Mouse (Mus musculus): ENCODE measurements at regions not wholly inside any gene's neighbourhood (a gene's known extent, or its start where the extent isn't known, plus 50 kb on each side); places are given as distances from the start of the nearest gene placed in this dataset.

GRCm38 (mm10) chr15:25269345-25269996 is 144.1 kb downstream of the Basp1 start:
- H3K9me3 ChIP-seq (replicated peaks; ENCODE audit: control insufficient read depth, low read length) = no peaks in the 10 kb centered on the region
- peak; percentile 54; the same call in 1 of the 2 replicates for ATAC-seq (ENCODE audit: low read depth)
- peaks cover 3% of the 10 kb centered on the region; the same call in 1 of the 2 replicates for H3K4me1 ChIP-seq (ENCODE audit: control insufficient read depth, low read depth, low read length)
- no peaks in the 10 kb centered on the region for H3K27me3 ChIP-seq (ENCODE audit: control insufficient read depth, insufficient read depth, low read depth, low read length)
- 0 out of 2 replicates have a peak overlapping the region, but pooled peaks have one; percentile 1 for H3K4me2 ChIP-seq (ENCODE audit: low read depth, low read length)
- WGBS (ENCODE audit: insufficient replicate concordance) = 11% methylated on average over 11 of the region's 12 CpGs
- peak overlapping the region; percentile 45; the same call in 1 of the 2 replicates for H3K27ac ChIP-seq (ENCODE audit: low read length)
- no peak overlapping the region for H3K9ac ChIP-seq (ENCODE audit: low read depth, low read length)
- H3K4me3 ChIP-seq (ENCODE audit: low read depth, low read length) = no peak overlapping the region
- H3K36me3 ChIP-seq (ENCODE audit: control insufficient read depth, insufficient read depth) = no peaks in the 10 kb centered on the region

GRCm38 (mm10) chr15:25268436-25268835 is 145.1 kb downstream of the Basp1 start:
- Histone ChIP-seq H3K4me2 (ENCODE audit: low read depth, low read length) (no peak overlapping the region), H3K4me1 (ENCODE audit: control insufficient read depth, low read depth, low read length) (peaks cover 3% of the 10 kb centered on the region; the same call in 1 of the 2 replicates), H3K9ac (ENCODE audit: low read depth, low read length) (no peak overlapping the region), H3K36me3 (ENCODE audit: control insufficient read depth, insufficient read depth) (no peaks in the 10 kb centered on the region), H3K27me3 (ENCODE audit: control insufficient read depth, insufficient read depth, low read depth, low read length) (no peaks in the 10 kb centered on the region), H3K9me3 (replicated peaks; ENCODE audit: control insufficient read depth, low read length) (no peaks in the 10 kb centered on the region), H3K27ac (ENCODE audit: low read length) (no peak overlapping the region), H3K4me3 (ENCODE audit: low read depth, low read length) (no peak overlapping the region)
- WGBS (ENCODE audit: insufficient replicate concordance) = 53% methylated on average over 2 of the region's 2 CpGs
- ATAC-seq (ENCODE audit: low read depth) = no peak

GRCm38 (mm10) chr15:25267509-25267908 is 146.1 kb downstream of the Basp1 start:
- no peak for ATAC-seq (ENCODE audit: low read depth)
- WGBS (ENCODE audit: insufficient replicate concordance) = 69% methylated on average over 3 of the region's 3 CpGs
- no peak overlapping the region for H3K27ac ChIP-seq (ENCODE audit: low read length)

GRCm38 (mm10) chr15:25252648-25253567 is 160.7 kb downstream of the Basp1 start:
- H3K4me1 ChIP-seq (ENCODE audit: control insufficient read depth, low read depth, low read length) = no peaks in the 10 kb centered on the region
- no peaks in the 10 kb centered on the region for H3K9me3 ChIP-seq (replicated peaks; ENCODE audit: control insufficient read depth, low read length)
- no peak for ATAC-seq (ENCODE audit: low read depth)
- no peaks in the 10 kb centered on the region for H3K27me3 ChIP-seq (ENCODE audit: control insufficient read depth, insufficient read depth, low read depth, low read length)
- no peak overlapping the region for H3K9ac ChIP-seq (ENCODE audit: low read depth, low read length)
- no peaks in the 10 kb centered on the region for H3K36me3 ChIP-seq (ENCODE audit: control insufficient read depth, insufficient read depth)
- H3K4me3 ChIP-seq (ENCODE audit: low read depth, low read length) = no peak overlapping the region
- no peak overlapping the region for H3K4me2 ChIP-seq (ENCODE audit: low read depth, low read length)
- 65% methylated on average over 13 of the region's 13 CpGs for WGBS (ENCODE audit: insufficient replicate concordance)
- H3K27ac ChIP-seq (ENCODE audit: low read length) = no peak overlapping the region

More at GRCm38 (mm10) chr15:25267509-25267908, 146.1 kb downstream of the Basp1 start:
- Histone ChIP-seq H3K9ac (ENCODE audit: low read depth, low read length) (no peak overlapping the region), H3K9me3 (replicated peaks; ENCODE audit: control insufficient read depth, low read length) (no peaks in the 10 kb centered on the region), H3K27me3 (ENCODE audit: control insufficient read depth, insufficient read depth, low read depth, low read length) (no peaks in the 10 kb centered on the region), H3K4me3 (ENCODE audit: low read depth, low read length) (no peak overlapping the region), H3K4me2 (ENCODE audit: low read depth, low read length) (no peak overlapping the region), H3K4me1 (ENCODE audit: control insufficient read depth, low read depth, low read length) (peaks cover 3% of the 10 kb centered on the region; the same call in 1 of the 2 replicates), H3K36me3 (ENCODE audit: control insufficient read depth, insufficient read depth) (no peaks in the 10 kb centered on the region)

- no peaks in the 10 kb centered on the region for H3K27me3 ChIP-seq (ENCODE audit: control insufficient read depth, insufficient read depth, low read depth, low read length)
- no peak overlapping the region for H3K27ac ChIP-seq (ENCODE audit: low read length)
- no peak overlapping the region for H3K4me3 ChIP-seq (ENCODE audit: low read depth, low read length)
- H3K36me3 ChIP-seq (ENCODE audit: control insufficient read depth, insufficient read depth) = no peaks in the 10 kb centered on the region
- no peak for ATAC-seq (ENCODE audit: low read depth)
- H3K9me3 ChIP-seq (replicated peaks; ENCODE audit: control insufficient read depth, low read length) = no peaks in the 10 kb centered on the region
- H3K4me2 ChIP-seq (ENCODE audit: low read depth, low read length) = no peak overlapping the region
- H3K4me1 ChIP-seq (ENCODE audit: control insufficient read depth, low read depth, low read length) = no peaks in the 10 kb centered on the region
- no peak overlapping the region for H3K9ac ChIP-seq (ENCODE audit: low read depth, low read length)
- 75% methylated on average over 8 of the region's 8 CpGs for WGBS (ENCODE audit: insufficient replicate concordance)
Measured at GRCm38 (mm10) chr15:25245631-25246030, 167.9 kb downstream of the Basp1 start.

GRCm38 (mm10) chr15:25237665-25238664 is 175.6 kb downstream of the Basp1 start:
- no peak overlapping the region for H3K9ac ChIP-seq (ENCODE audit: low read depth, low read length)
- WGBS (ENCODE audit: insufficient replicate concordance) = 62% methylated on average over 18 of the region's 18 CpGs

GRCm38 (mm10) chr15:25236191-25236723 is 177.3 kb downstream of the Basp1 start:
- Histone ChIP-seq H3K36me3 (ENCODE audit: control insufficient read depth, insufficient read depth) (no peaks in the 10 kb centered on the region), H3K27me3 (ENCODE audit: control insufficient read depth, insufficient read depth, low read depth, low read length) (no peaks in the 10 kb centered on the region), H3K4me1 (ENCODE audit: control insufficient read depth, low read depth, low read length) (no peaks in the 10 kb centered on the region), H3K27ac (ENCODE audit: low read length) (no peak overlapping the region), H3K4me2 (ENCODE audit: low read depth, low read length) (no peak overlapping the region), H3K9me3 (replicated peaks; ENCODE audit: control insufficient read depth, low read length) (no peaks in the 10 kb centered on the region), H3K9ac (ENCODE audit: low read depth, low read length) (no peak overlapping the region), H3K4me3 (ENCODE audit: low read depth, low read length) (no peak overlapping the region)
- ATAC-seq (ENCODE audit: low read depth) = no peak
- WGBS (ENCODE audit: insufficient replicate concordance) = 56% methylated on average over 6 of the region's 6 CpGs

More at GRCm38 (mm10) chr15:25237665-25238664, 175.6 kb downstream of the Basp1 start:
- Histone ChIP-seq H3K9me3 (replicated peaks; ENCODE audit: control insufficient read depth, low read length) (no peaks in the 10 kb centered on the region), H3K27ac (ENCODE audit: low read length) (no peak overlapping the region), H3K4me2 (ENCODE audit: low read depth, low read length) (no peak overlapping the region), H3K27me3 (ENCODE audit: control insufficient read depth, insufficient read depth, low read depth, low read length) (no peaks in the 10 kb centered on the region), H3K4me3 (ENCODE audit: low read depth, low read length) (no peak overlapping the region), H3K4me1 (ENCODE audit: control insufficient read depth, low read depth, low read length) (no peaks in the 10 kb centered on the region), H3K36me3 (ENCODE audit: control insufficient read depth, insufficient read depth) (no peaks in the 10 kb centered on the region)
- no peak for ATAC-seq (ENCODE audit: low read depth)

GRCm38 (mm10) chr15:25234064-25234700 is 179.4 kb downstream of the Basp1 start:
- no peak overlapping the region for H3K4me3 ChIP-seq (ENCODE audit: low read depth, low read length)
- WGBS (ENCODE audit: insufficient replicate concordance) = 74% methylated on average over 10 of the region's 10 CpGs
- H3K4me2 ChIP-seq (ENCODE audit: low read depth, low read length) = no peak overlapping the region
- H3K9me3 ChIP-seq (replicated peaks; ENCODE audit: control insufficient read depth, low read length) = no peaks in the 10 kb centered on the region
- H3K36me3 ChIP-seq (ENCODE audit: control insufficient read depth, insufficient read depth) = no peaks in the 10 kb centered on the region
- no peak overlapping the region for H3K9ac ChIP-seq (ENCODE audit: low read depth, low read length)
- no peak for ATAC-seq (ENCODE audit: low read depth)
- H3K4me1 ChIP-seq (ENCODE audit: control insufficient read depth, low read depth, low read length) = no peaks in the 10 kb centered on the region
- H3K27ac ChIP-seq (ENCODE audit: low read length) = no peak overlapping the region
- H3K27me3 ChIP-seq (ENCODE audit: control insufficient read depth, insufficient read depth, low read depth, low read length) = no peaks in the 10 kb centered on the region
